Mouse (Mus musculus): ENCODE results near the gene Rag2.

GRCm38 (mm10) chr2:101592023-101592841, 32.3 kb upstream of the Rag2 start:
- TF ChIP-seq CTCF (IDR thresholded peaks at IDR 0.05; ENCODE audit: control insufficient read depth, insufficient read depth, insufficient read length) (no peak), MYOG (IDR thresholded peaks at IDR 0.05; ENCODE audit: control insufficient read depth, extremely low read depth, insufficient read length) (no peak), USF1 (IDR thresholded peaks at IDR 0.05; ENCODE audit: low read depth) (no peak), FOSL1 (IDR thresholded peaks at IDR 0.05; ENCODE audit: insufficient read depth, low read length, poor library complexity, severe bottlenecking) (no peak), CEBPB (IDR thresholded peaks at IDR 0.05; ENCODE audit: low read depth) (no peak)
